Mouse (Mus musculus) limb, embryonic 12.5 days (tissue): ENCODE results near the gene Gpr137c. TPM values are rescaled to one million over a fixed set of nuclear protein-coding genes. Genes with fewer than 3 reads are reported as not detected.

Experiments used
- ATAC-seq: fragments of 200-750 bp; cut with Nextera tagmentation; 2 replicates; pipeline ENCODE4 v1.8.0; 2017; ENCODE audit warnings: low read depth, moderate TSS enrichment; ENCODE audit not compliant: insufficient number of reproducible peaks, insufficient read depth, low FRiP score, low TSS enrichment
- H3K27ac ChIP-seq: fragments of 300-500 bp; sonication (generic); 2 replicates; pipeline ENCODE4 v1.5.1; 2016; ENCODE audit warnings: mild to moderate bottlenecking, moderate library complexity
- H3K27me3 ChIP-seq: fragments of 300-500 bp; sonication (generic); 2 replicates; pipeline ENCODE4 v1.6.1; 2016; ENCODE audit warnings: mild to moderate bottlenecking, moderate library complexity
- H3K36me3 ChIP-seq: fragments of 300-500 bp; sonication (generic); 2 replicates; pipeline ENCODE4 v1.6.1; 2016; ENCODE audit warnings: mild to moderate bottlenecking, moderate library complexity
- H3K4me1 ChIP-seq: fragments of 300-500 bp; sonication (generic); replicated peaks from 2 replicates; pipeline ENCODE4 v1.6.1; 2016
- H3K4me2 ChIP-seq: fragments of 300-500 bp; sonication (generic); 2 replicates; pipeline ENCODE4 v1.6.1; 2016; ENCODE audit warnings: mild to moderate bottlenecking, moderate library complexity
- H3K4me3 ChIP-seq: fragments of 300-500 bp; sonication (generic); replicated peaks from 2 replicates; pipeline ENCODE4 v1.5.1; 2016; ENCODE audit warnings: mild to moderate bottlenecking
- H3K9ac ChIP-seq: fragments of 300-500 bp; sonication (generic); replicated peaks from 2 replicates; pipeline ENCODE4 v1.6.1; 2016; ENCODE audit warnings: mild to moderate bottlenecking, moderate library complexity
- H3K9me3 ChIP-seq: fragments of 300-500 bp; sonication (generic); 2 replicates; pipeline ENCODE4 v1.6.1; 2016; ENCODE audit warnings: mild to moderate bottlenecking, moderate library complexity
- WGBS: fragments of 180-500 bp; shearing (Covaris S2); methylation state at CpG from one replicate; pipeline ENCODE4 v1.1.7; 2016; 5-methylcytosine and 5-hydroxymethylcytosine counted together
- polyA plus RNA-seq: library from polyadenylated mRNA; unstranded; fragments of >200 nt; fragmentation: Nextera tagmentation; extraction: Ambion mirVana; gene quantifications from 2 replicates; pipeline ENCODE4 v1.2.1, GENCODE M21; 2016

Gene Gpr137c
- polyA plus RNA-seq, 1 experiment from 2014 or later: 5.1 TPM

DNA sequence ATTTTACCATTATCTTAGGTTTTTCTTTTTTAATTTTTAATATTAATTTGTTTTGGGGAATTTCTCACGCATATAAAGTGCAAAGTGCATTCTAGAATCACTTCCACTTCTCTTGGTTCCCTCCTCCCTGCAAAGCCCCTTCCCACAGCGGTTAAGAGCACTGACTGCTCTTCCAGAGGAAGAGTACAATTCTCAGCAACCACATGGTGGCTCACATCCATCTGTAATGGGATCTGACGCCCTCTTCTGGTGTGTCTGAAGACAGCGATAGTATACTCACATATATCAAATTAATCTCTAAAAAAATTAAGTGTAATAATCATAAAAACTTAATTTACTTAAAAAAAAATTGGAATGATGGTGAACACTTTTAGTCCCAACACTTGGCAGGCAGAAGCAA is 84.9 kb downstream of the Gpr137c start:
- Histone ChIP-seq H3K4me3 (no peak overlapping the region), H3K9me3 (no peaks in the 10 kb centered on the region), H3K4me1 (no peaks in the 10 kb centered on the region), H3K27me3 (no peaks in the 10 kb centered on the region), H3K36me3 (peaks cover 30% of the 10 kb centered on the region; the same call in 1 of the 2 replicates), H3K27ac (no peak overlapping the region), H3K9ac (no peak overlapping the region), H3K4me2 (no peak overlapping the region)
- 79% methylated on average over 4 of the region's 4 CpGs for WGBS
- ATAC-seq: no peak

DNA sequence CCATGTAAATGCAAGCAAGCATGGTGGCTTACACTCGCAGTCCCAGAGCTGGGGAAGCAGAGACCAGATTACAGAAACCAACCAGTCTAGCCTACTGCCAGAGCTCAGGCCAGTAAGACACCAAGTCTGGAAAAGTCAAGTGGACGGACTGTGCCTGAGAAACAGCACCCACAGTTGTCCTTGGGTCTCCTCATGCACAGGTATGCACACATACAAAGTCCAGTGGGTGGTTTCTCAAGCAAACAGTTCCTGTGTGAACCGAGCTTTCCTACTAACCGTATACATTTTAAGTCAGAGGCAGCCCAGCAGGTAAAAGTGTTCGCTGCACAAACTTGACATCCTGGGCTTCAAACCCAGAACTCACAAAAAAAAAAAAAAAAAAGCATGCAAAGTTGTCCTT is 86.3 kb downstream of the Gpr137c start:
- no peaks in the 10 kb centered on the region for H3K9me3 ChIP-seq
- peaks cover 16% of the 10 kb centered on the region; the same call in 1 of the 2 replicates for H3K36me3 ChIP-seq
- no peak overlapping the region for H3K27ac ChIP-seq
- ATAC-seq: no peak
- no peaks in the 10 kb centered on the region for H3K27me3 ChIP-seq
- no peaks in the 10 kb centered on the region for H3K4me1 ChIP-seq
- H3K9ac ChIP-seq: no peak overlapping the region
- no peak overlapping the region for H3K4me2 ChIP-seq
- WGBS: 94% methylated on average over 5 of the region's 5 CpGs
- H3K4me3 ChIP-seq: no peak overlapping the region

DNA sequence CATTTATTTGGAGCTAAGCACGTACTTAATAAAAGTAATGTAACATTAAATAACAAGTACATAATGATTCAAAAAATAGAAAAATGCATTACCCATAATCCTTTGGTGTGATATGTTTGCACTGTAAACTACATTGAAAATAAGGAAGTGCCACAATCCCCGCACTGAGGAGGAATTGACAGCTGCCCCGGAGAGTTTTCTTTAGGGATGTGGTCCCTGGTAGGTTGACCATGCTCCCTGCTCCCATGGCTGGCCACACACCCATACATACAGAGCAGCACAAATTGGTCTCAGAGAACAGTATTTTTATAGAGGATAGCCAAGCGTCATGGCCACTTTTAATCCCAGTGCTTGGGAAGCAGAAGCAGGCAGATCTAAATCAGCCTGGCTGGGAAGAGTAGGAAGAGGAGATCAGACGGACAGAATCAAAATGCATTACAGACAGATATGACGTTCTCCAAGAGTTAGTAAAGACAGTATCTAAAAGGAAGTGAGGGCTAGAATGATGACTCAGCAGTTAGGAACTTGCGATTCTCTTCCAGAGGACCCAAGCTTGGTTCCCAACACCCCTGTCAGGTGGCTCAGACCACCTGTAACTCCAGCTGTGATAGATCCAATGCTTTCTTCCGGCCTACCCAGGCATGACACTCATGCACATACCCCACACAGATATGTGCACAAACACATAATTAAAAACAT is 88.3 kb downstream of the Gpr137c start:
- Histone ChIP-seq H3K4me1 (no peaks in the 10 kb centered on the region), H3K9ac (no peak overlapping the region), H3K9me3 (no peaks in the 10 kb centered on the region), H3K36me3 (peaks cover 6% of the 10 kb centered on the region; the same call in 1 of the 2 replicates), H3K4me3 (no peak overlapping the region), H3K4me2 (no peak overlapping the region), H3K27ac (no peak overlapping the region), H3K27me3 (no peaks in the 10 kb centered on the region)
- WGBS: 89% methylated on average over 8 of the region's 8 CpGs
- no peak for ATAC-seq

DNA sequence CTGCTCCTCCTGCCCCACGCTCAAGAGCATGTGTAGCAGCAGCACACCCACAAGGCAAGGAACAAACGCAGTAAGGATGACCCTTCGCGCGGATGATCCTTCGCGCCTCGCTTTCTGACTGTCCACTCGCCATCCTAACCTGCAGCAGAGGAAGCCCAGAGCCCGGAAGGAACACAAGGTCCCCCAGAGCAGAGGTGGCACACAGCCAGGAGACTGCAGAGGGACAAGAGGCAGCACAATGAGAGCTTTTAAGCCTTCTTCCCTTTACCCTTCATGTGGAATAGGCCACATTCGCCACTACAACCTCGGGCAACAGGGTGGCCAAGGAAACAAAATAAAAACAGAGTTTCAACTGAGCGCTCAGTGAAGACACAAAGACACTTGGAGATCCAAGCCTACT is 90.1 kb downstream of the Gpr137c start:
- H3K9ac ChIP-seq: no peak overlapping the region
- H3K9me3 ChIP-seq: no peaks in the 10 kb centered on the region
- H3K27ac ChIP-seq: no peak overlapping the region
- no peak for ATAC-seq
- no peak overlapping the region for H3K4me2 ChIP-seq
- 91% methylated on average over 13 of the region's 13 CpGs for WGBS
- no peak overlapping the region for H3K4me3 ChIP-seq
- peaks cover 6% of the 10 kb centered on the region; the same call in 1 of the 2 replicates for H3K36me3 ChIP-seq
- 0 out of 2 replicates have a peak, but pooled peaks cover 3% of the 10 kb centered on the region for H3K4me1 ChIP-seq
- H3K27me3 ChIP-seq: no peaks in the 10 kb centered on the region

DNA sequence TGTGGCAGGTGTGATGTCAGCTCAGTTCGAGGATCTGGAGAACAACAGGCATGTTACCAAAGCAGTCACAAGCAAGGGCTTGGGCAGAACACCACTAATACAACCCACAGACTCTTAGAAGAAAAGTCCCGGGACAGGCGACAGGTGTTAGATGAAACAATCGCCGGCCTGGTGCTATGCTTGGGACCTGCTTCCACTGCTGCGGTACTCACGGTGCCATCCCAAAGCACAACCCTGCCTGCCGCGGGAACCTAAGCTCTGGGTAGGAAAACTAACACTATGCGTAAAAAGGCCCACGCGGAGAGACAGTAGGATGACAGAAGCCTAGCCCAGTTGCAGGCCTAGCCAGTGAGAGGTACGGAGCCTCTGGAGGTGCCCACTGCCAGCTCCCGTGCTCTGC is 90.6 kb downstream of the Gpr137c start:
- H3K9ac ChIP-seq: no peak overlapping the region
- H3K27ac ChIP-seq: no peak overlapping the region
- H3K4me2 ChIP-seq: no peak overlapping the region
- WGBS: 86% methylated on average over 14 of the region's 14 CpGs
- H3K4me3 ChIP-seq: no peak overlapping the region
- H3K27me3 ChIP-seq: no peaks in the 10 kb centered on the region
- ATAC-seq: peak; percentile 37; the same call in 1 of the 2 replicates
- peaks cover 3% of the 10 kb centered on the region; the same call in 1 of the 2 replicates for H3K36me3 ChIP-seq
- H3K4me1 ChIP-seq: peaks cover 4% of the 10 kb centered on the region; the same call in 1 of the 2 replicates
- no peaks in the 10 kb centered on the region for H3K9me3 ChIP-seq

DNA sequence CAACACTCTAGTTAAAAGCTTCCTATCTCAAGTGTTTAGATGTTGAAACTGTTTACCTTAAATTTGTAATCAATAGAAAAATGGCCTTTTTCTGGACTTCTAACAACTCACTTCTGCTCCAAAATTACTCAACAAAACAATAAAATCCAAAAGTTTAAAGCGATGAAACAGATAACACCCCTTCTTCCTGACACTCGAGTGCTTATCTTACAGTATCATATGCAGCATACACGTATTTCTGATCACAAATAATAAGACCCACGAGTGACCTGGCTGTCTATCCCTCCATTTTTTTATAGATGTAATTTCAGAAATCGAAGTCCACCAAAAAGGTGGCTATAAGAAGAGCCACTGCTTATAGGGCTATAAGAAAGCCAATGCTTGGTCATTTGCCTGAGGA is 97.4 kb downstream of the Gpr137c start:
- ATAC-seq: no peak
- no peaks in the 10 kb centered on the region for H3K36me3 ChIP-seq
- peak overlapping the region; percentile 85 for H3K4me3 ChIP-seq
- H3K27ac ChIP-seq: no peak overlapping the region
- H3K27me3 ChIP-seq: no peaks in the 10 kb centered on the region
- WGBS: 80% methylated on average over 5 of the region's 5 CpGs
- no peak overlapping the region for H3K9ac ChIP-seq
- peaks cover 16% of the 10 kb centered on the region for H3K4me1 ChIP-seq
- peak overlapping the region; percentile 76 for H3K4me2 ChIP-seq
- no peaks in the 10 kb centered on the region for H3K9me3 ChIP-seq

DNA sequence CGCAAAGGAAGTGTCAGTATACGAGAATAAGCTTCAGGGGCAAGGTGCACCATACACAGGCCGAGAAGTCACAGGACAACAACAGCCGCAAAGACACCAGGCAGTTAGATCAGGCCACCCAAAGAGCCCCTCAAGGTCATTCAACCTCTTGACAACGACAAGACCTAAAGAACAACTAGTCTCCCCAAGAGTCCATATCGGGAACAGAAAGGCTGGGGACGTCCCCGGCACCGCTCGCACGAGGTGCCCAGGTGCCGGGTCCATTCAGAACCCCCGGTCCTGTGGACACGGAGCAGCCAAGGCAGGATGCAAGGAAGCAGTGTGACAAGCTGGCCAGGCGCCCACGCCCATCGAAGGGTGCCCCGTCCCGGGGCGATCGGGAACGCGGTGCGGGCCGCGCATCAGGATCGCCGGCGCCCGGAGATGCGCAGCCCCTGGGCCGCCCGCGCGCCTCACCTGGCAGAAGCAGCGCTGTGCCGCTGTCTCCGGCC is 98.4 kb downstream of the Gpr137c start:
- Histone ChIP-seq H3K36me3 (no peaks in the 10 kb centered on the region), H3K4me3 (peak overlapping the region; percentile 85), H3K4me1 (peaks cover 16% of the 10 kb centered on the region), H3K27me3 (no peaks in the 10 kb centered on the region), H3K4me2 (peak overlapping the region; percentile 76), H3K9me3 (no peaks in the 10 kb centered on the region), H3K27ac (peak overlapping the region; percentile 87), H3K9ac (peak overlapping the region; percentile 91)
- ATAC-seq: 0 out of 2 replicates have a peak, but pooled peaks have one; percentile 9
- WGBS: under 1% methylated on average over 36 of the region's 38 CpGs

DNA sequence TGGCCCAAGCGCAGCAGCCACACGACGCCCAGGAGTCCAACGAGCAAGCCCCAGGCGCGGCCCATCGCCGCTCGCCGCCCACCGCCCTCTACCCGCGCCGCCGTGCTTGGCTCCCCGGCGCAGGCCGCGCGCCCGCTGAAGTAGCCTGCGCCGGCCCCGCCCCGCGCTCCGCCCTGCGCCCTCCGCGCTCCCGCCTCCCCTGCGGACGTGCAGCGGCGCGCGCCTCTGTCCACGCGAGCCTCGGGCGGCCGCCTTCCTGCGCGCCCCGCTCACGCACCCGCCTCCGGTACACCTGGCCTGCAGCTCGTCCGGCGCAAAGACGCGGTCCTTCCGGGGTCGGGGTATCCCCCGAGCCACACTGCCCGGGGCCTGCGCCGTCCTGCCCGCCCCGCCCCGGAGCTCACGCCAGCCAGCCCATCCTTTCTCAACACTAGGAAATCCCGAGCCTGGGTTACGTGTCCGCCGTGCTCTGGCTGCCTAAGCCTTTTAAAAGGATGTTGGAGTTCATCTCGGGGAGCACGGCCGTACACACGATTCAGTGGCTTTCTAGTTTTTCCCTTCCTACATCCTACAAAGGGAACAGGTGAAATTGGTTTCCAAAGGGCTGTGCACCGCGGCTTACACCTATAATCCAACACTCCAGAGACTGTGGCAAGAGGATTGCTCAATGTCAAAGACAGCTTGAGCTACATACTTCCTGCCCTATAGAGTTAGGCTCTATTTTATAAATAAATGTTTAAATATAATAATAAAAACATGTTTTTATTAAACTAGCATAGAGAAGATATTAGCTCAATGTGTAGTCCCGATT is 99.1 kb downstream of the Gpr137c start, which contains the start of gene Ero1l:
TSS of gene Ero1l (minus strand) at position 346 of the 811 bp plus-strand sequence.
- H3K36me3 ChIP-seq: no peaks in the 10 kb centered on the region
- 2% methylated on average over 67 of the region's 74 CpGs for WGBS
- H3K27me3 ChIP-seq: no peaks in the 10 kb centered on the region
- H3K4me2 ChIP-seq: peak within 1 kb of the TSS; percentile 76
- peak within 1 kb of the TSS; percentile 91 for H3K9ac ChIP-seq
- H3K9me3 ChIP-seq: no peaks in the 10 kb centered on the region
- peaks cover 16% of the 10 kb centered on the region for H3K4me1 ChIP-seq
- peak within 1 kb of the TSS; percentile 87 for H3K27ac ChIP-seq
- H3K4me3 ChIP-seq: peak within 1 kb of the TSS; percentile 85
- ATAC-seq: peak; percentile 95

DNA sequence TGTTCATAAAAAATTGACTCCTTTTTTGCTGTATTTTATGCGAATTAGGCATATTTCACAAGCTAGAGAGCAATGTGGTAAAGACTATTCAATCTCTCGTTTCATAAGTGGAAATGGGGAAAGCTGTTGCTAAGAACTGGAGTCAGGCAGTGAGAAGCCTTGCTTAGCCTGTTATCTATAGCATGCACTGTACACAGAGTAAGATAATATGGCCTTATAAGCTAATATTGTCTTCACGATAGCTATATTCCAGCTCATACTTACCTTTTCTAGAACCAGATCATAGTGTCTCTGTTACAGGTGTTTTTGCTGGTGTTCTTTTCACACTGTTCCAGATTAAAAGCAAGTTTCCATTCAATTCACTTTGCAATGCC is 99.7 kb downstream of the Gpr137c start:
- ATAC-seq: no peak
- no peaks in the 10 kb centered on the region for H3K9me3 ChIP-seq
- peak overlapping the region; percentile 85; the same call in 1 of the 2 replicates for H3K4me3 ChIP-seq
- H3K36me3 ChIP-seq: no peaks in the 10 kb centered on the region
- H3K9ac ChIP-seq: no peak overlapping the region
- 71% methylated on average over 3 of the region's 3 CpGs for WGBS
- no peak overlapping the region for H3K27ac ChIP-seq
- peak overlapping the region; percentile 76; the same call in 1 of the 2 replicates for H3K4me2 ChIP-seq
- H3K4me1 ChIP-seq: peaks cover 16% of the 10 kb centered on the region
- H3K27me3 ChIP-seq: no peaks in the 10 kb centered on the region

DNA sequence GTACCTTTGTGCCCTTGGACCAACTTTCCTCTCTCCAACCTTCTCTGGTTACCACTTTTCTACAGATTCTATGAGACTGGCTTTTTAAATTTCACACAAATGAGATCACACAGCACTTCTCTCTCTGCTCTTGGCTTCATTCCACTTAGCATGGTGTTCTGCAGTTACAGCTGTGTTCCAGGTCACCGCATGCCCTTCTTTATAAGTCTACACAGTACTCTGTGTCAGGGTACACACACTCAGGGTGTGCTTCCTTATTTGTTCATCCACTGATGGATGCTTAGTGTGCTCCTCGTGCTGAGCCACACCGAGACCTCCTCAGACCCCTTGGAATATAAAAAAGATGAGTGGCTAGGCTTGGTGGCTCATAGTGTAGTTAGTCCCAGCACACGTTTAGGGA is 100.6 kb downstream of the Gpr137c start:
- no peaks in the 10 kb centered on the region for H3K36me3 ChIP-seq
- peaks cover 11% of the 10 kb centered on the region for H3K4me1 ChIP-seq
- H3K27ac ChIP-seq: no peak overlapping the region
- H3K9ac ChIP-seq: no peak overlapping the region
- no peaks in the 10 kb centered on the region for H3K9me3 ChIP-seq
- no peaks in the 10 kb centered on the region for H3K27me3 ChIP-seq
- ATAC-seq: no peak
- no peak overlapping the region for H3K4me3 ChIP-seq
- no peak overlapping the region for H3K4me2 ChIP-seq
- WGBS: 81% methylated on average over 4 of the region's 4 CpGs

DNA sequence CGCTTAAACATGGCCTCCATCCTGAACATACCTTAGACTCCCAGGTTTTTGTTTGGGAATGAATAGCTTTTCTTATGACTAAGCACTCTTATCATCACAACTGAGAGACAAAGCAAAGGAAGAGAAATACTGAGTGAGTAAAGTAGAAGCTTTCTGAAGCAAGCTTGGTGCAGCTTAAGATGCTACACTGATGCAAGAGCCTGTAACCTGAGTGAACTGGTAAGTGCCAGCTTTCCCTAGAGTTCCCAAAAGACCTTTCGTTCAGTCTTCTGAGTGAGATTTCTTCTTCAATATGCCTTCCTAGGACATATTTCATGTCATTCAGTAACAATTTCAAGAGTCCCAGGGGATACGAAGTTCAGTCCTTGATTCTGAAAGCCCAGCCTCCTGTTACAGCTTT is 101.5 kb downstream of the Gpr137c start:
- ATAC-seq: no peak
- no peak overlapping the region for H3K9ac ChIP-seq
- H3K27me3 ChIP-seq: no peaks in the 10 kb centered on the region
- 87% methylated on average over 3 of the region's 3 CpGs for WGBS
- no peak overlapping the region for H3K4me3 ChIP-seq
- H3K4me1 ChIP-seq: peaks cover 9% of the 10 kb centered on the region
- H3K36me3 ChIP-seq: no peaks in the 10 kb centered on the region
- no peaks in the 10 kb centered on the region for H3K9me3 ChIP-seq
- no peak overlapping the region for H3K27ac ChIP-seq
- H3K4me2 ChIP-seq: no peak overlapping the region
